Mouse (Mus musculus): ENCODE results near the gene Frmd6. TPM values are rescaled to one million over a fixed set of nuclear protein-coding genes. Genes with fewer than 3 reads are reported as not detected.

Frmd6 gene
- 10.8 and 17.4 TPM in 2 replicates for polyA plus RNA-seq (2014; fragmentation: Nextera tagmentation; extraction: Ambion mirVana)

DNA sequence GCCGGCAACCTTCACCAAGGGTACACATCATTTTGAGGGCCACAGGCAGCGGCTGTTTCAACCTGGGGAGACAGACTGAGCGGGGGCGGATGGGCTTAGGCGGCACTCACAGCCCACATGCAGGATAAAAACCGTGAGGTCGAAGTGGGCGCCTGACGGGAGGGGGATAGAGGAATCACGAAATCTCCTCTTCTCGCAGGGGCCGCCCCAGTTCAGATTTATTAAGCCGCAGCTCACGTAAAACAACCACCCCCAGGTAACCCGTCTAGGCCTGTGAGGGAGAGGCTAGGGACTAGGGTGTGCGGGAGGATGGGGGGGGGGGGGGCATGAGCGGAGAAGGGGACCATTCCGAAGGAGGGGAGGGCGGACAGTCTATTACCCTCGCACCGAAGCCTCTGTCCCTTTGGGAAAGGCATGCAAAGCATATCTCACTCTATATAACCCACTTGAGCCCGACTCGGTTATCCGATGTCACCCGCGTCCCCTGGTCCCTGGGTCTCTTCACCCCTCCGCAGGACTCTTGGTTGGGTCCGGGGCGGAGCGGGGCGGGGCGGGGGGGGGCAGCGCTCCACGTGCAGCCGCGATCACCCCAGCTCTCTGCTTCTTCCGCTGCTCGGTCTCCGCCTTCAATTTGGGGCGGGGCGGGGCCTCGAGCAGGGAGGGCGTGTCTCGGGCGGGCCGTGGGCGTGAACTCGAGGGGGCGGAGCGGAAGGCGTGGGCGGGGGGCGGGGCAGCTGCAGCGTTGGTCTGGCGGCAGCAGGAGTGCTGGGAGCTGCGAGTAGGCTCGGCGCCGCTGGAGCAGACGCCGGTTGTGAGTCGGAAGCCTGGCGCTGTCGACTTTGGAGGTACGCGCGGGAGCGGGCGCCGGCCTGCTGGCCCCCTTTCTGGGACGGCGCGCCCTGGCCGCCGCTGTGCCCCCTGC, at the start of gene Frmd6:
TSS of gene Frmd6 (plus strand) at position 786 of the 922 bp plus-strand sequence.
- WGBS: under 1% methylated on average over 59 of the region's 75 CpGs
- no peaks in the 10 kb centered on the region for H3K9me3 ChIP-seq (ENCODE audit: control insufficient read depth, low read length)

GRCm38 (mm10) chr12:70775609-70776008, 49.7 kb upstream of the Frmd6 start:
- Histone ChIP-seq H3K4me2 (replicated peaks; ENCODE audit: low read depth, low read length) (no peak overlapping the region), H3K27me3 (ENCODE audit: control insufficient read depth, insufficient read depth, low read length) (no peaks in the 10 kb centered on the region), H3K27ac (ENCODE audit: low read depth, low read length) (no peak overlapping the region), H3K9ac (ENCODE audit: low read depth, low read length) (no peak overlapping the region), H3K36me3 (ENCODE audit: control insufficient read depth, insufficient read depth, low read length) (no peaks in the 10 kb centered on the region), H3K4me1 (ENCODE audit: control insufficient read depth, insufficient read depth, low read length) (no peaks in the 10 kb centered on the region), H3K9me3 (ENCODE audit: control insufficient read depth, low read length) (no peaks in the 10 kb centered on the region), H3K4me3 (ENCODE audit: low read length) (no peak overlapping the region)
- ATAC-seq (ENCODE audit: low FRiP score, low TSS enrichment): no peak
- WGBS: 85% methylated on average over 8 of the region's 8 CpGs

More for the DNA sequence above, at the start of gene Frmd6:
- H3K4me2 ChIP-seq (replicated peaks; ENCODE audit: low read depth, low read length): peak within 1 kb of the TSS; percentile 78
- no peaks in the 10 kb centered on the region for H3K27me3 ChIP-seq (ENCODE audit: control insufficient read depth, insufficient read depth, low read length)
- ATAC-seq (ENCODE audit: low FRiP score, low TSS enrichment): peak; percentile 95
- peak within 1 kb of the TSS; percentile 77 for H3K9ac ChIP-seq (ENCODE audit: low read depth, low read length)
- peak within 1 kb of the TSS; percentile 97 for H3K27ac ChIP-seq (ENCODE audit: low read depth, low read length)
- H3K4me1 ChIP-seq (ENCODE audit: control insufficient read depth, insufficient read depth, low read length): peaks cover 9% of the 10 kb centered on the region
- no peaks in the 10 kb centered on the region for H3K36me3 ChIP-seq (ENCODE audit: control insufficient read depth, insufficient read depth, low read length)
- peak within 1 kb of the TSS; percentile 59 for H3K4me3 ChIP-seq (ENCODE audit: low read length)

DNA sequence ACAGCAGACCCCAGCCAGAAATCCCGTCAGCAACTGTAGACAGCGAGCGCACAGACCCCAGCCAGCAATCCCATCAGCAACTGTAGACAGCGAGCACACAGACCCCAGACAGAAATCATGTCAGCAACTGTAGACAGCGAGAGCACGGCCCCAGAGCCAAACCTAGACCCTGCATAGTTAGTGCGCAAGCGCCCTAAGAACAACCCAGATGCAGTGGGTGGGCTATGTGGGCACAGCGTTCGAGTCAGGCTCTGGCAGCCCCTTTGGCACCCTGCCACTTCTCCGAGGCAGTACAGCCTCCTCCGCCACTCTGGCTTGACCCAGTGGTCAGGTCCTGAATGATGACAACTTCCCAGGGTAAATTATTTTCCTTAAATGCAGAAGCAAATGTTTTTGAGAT, 48.6 kb upstream of the Frmd6 start:
- no peaks in the 10 kb centered on the region for H3K4me1 ChIP-seq (ENCODE audit: control insufficient read depth, insufficient read depth, low read length)
- H3K9me3 ChIP-seq (ENCODE audit: control insufficient read depth, low read length): no peaks in the 10 kb centered on the region
- 68% methylated on average over 12 of the region's 12 CpGs for WGBS
- no peak overlapping the region; the same call in 1 of the 2 replicates for H3K4me2 ChIP-seq (replicated peaks; ENCODE audit: low read depth, low read length)
- H3K27me3 ChIP-seq (ENCODE audit: control insufficient read depth, insufficient read depth, low read length): no peaks in the 10 kb centered on the region
- no peak overlapping the region for H3K27ac ChIP-seq (ENCODE audit: low read depth, low read length)
- ATAC-seq (ENCODE audit: low FRiP score, low TSS enrichment): no peak
- no peaks in the 10 kb centered on the region for H3K36me3 ChIP-seq (ENCODE audit: control insufficient read depth, insufficient read depth, low read length)
- H3K4me3 ChIP-seq (ENCODE audit: low read length): no peak overlapping the region
- no peak overlapping the region for H3K9ac ChIP-seq (ENCODE audit: low read depth, low read length)

DNA sequence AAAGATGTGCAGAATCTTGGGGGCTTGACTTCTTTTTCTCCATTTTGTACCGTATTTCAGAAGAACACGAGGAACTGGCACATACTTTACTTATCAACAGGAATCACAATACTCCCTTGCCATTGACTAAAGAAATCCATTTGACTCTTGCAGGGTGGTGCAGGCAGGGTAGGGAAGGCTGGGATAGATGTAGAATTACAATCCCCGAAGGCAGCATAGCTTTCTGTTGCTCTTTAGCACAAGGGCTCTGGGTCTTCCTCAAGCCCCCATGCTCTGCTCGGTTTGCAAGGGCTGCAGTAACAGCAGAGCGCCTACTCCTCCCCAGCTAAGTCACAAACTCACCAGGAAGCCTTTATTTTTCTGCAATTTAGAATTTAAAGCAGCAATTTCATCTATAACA, 47.8 kb upstream of the Frmd6 start:
- H3K4me1 ChIP-seq (ENCODE audit: control insufficient read depth, insufficient read depth, low read length): no peaks in the 10 kb centered on the region
- no peaks in the 10 kb centered on the region for H3K36me3 ChIP-seq (ENCODE audit: control insufficient read depth, insufficient read depth, low read length)
- WGBS: 53% methylated on average over 5 of the region's 5 CpGs
- H3K4me3 ChIP-seq (ENCODE audit: low read length): no peak overlapping the region
- no peak overlapping the region for H3K27ac ChIP-seq (ENCODE audit: low read depth, low read length)
- H3K4me2 ChIP-seq (replicated peaks; ENCODE audit: low read depth, low read length): no peak overlapping the region
- no peak overlapping the region for H3K9ac ChIP-seq (ENCODE audit: low read depth, low read length)
- no peak for ATAC-seq (ENCODE audit: low FRiP score, low TSS enrichment)
- no peaks in the 10 kb centered on the region for H3K9me3 ChIP-seq (ENCODE audit: control insufficient read depth, low read length)
- no peaks in the 10 kb centered on the region for H3K27me3 ChIP-seq (ENCODE audit: control insufficient read depth, insufficient read depth, low read length)

GRCm38 (mm10) chr12:70777866-70778265, 47.4 kb upstream of the Frmd6 start:
- Histone ChIP-seq H3K4me1 (ENCODE audit: control insufficient read depth, insufficient read depth, low read length) (no peaks in the 10 kb centered on the region), H3K4me3 (ENCODE audit: low read length) (no peak overlapping the region), H3K9ac (ENCODE audit: low read depth, low read length) (no peak overlapping the region), H3K4me2 (replicated peaks; ENCODE audit: low read depth, low read length) (no peak overlapping the region), H3K27ac (ENCODE audit: low read depth, low read length) (no peak overlapping the region), H3K27me3 (ENCODE audit: control insufficient read depth, insufficient read depth, low read length) (no peaks in the 10 kb centered on the region), H3K9me3 (ENCODE audit: control insufficient read depth, low read length) (no peaks in the 10 kb centered on the region), H3K36me3 (ENCODE audit: control insufficient read depth, insufficient read depth, low read length) (no peaks in the 10 kb centered on the region)
- no peak for ATAC-seq (ENCODE audit: low FRiP score, low TSS enrichment)

DNA sequence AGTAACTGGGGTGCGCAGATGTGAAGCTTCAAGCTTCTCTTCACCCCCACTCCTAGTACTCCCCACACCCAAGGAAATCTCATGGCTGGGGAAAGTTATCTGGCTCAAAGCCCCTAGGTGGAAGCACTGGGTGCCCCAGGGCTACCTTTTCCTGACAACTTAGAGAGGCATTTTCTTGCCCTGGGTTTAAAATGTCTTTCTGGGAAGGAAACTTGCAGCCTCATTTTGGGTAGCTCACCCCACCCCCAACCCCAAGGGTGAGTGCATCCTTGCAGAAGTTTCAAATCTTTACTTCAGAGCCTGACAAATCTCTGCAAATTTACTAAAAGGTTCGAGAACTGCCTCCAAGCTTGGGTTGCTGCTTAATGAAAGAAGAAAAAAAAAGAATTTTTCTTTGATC, 47.0 kb upstream of the Frmd6 start:
- no peak for ATAC-seq (ENCODE audit: low FRiP score, low TSS enrichment)
- H3K36me3 ChIP-seq (ENCODE audit: control insufficient read depth, insufficient read depth, low read length): no peaks in the 10 kb centered on the region
- H3K9ac ChIP-seq (ENCODE audit: low read depth, low read length): no peak overlapping the region
- no peaks in the 10 kb centered on the region for H3K9me3 ChIP-seq (ENCODE audit: control insufficient read depth, low read length)
- WGBS: 61% methylated on average over 2 of the region's 2 CpGs
- no peak overlapping the region for H3K4me2 ChIP-seq (replicated peaks; ENCODE audit: low read depth, low read length)
- no peak overlapping the region for H3K27ac ChIP-seq (ENCODE audit: low read depth, low read length)
- H3K4me1 ChIP-seq (ENCODE audit: control insufficient read depth, insufficient read depth, low read length): 0 out of 2 replicates have a peak, but pooled peaks cover under 1% of the 10 kb centered on the region
- H3K27me3 ChIP-seq (ENCODE audit: control insufficient read depth, insufficient read depth, low read length): no peaks in the 10 kb centered on the region
- H3K4me3 ChIP-seq (ENCODE audit: low read length): no peak overlapping the region

DNA sequence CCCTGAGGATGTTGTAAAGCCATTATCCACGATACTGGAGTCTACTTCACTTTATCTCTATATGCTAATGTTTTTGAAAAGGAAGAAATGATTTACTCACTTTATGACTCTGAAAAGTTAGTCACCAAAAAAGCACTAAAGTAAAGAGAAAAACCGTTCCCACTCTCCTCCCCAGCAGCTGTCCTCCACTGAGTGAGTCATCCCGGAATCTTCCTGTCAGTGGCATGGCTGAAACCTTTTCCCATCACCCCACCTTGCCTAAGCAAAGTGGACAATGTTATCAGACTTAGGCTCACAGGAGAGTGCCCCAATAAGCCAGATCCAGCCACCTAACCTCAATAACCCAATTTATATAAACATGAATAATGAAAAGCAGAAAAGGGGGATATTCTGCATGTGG, 46.6 kb upstream of the Frmd6 start:
- Histone ChIP-seq H3K9ac (ENCODE audit: low read depth, low read length) (no peak overlapping the region), H3K4me3 (ENCODE audit: low read length) (no peak overlapping the region), H3K36me3 (ENCODE audit: control insufficient read depth, insufficient read depth, low read length) (no peaks in the 10 kb centered on the region), H3K27me3 (ENCODE audit: control insufficient read depth, insufficient read depth, low read length) (no peaks in the 10 kb centered on the region), H3K4me2 (replicated peaks; ENCODE audit: low read depth, low read length) (no peak overlapping the region), H3K27ac (ENCODE audit: low read depth, low read length) (no peak overlapping the region), H3K9me3 (ENCODE audit: control insufficient read depth, low read length) (no peaks in the 10 kb centered on the region), H3K4me1 (ENCODE audit: control insufficient read depth, insufficient read depth, low read length) (0 out of 2 replicates have a peak, but pooled peaks cover 5% of the 10 kb centered on the region)
- no peak for ATAC-seq (ENCODE audit: low FRiP score, low TSS enrichment)
- 39% methylated on average over 3 of the region's 3 CpGs for WGBS

DNA sequence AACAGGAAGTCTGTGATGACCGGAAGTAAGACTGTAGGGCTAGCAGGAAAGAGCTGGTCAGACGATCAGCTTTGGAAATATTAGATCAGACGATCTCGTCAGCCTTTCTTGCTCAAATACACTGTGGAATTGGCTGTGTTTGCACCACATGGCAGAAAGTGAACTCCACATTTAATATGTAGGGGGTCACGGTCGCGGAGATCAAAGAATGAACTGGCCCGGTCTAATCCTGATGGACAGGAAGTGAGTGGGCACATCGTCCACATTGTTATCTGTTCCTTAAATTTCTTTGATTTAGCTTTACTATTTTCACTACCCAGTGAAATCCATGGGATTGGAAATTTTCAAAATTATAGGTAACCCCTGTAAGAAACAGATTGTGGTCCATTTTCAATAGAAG, 42.3 kb upstream of the Frmd6 start:
- Histone ChIP-seq H3K4me2 (replicated peaks; ENCODE audit: low read depth, low read length) (no peak overlapping the region), H3K9me3 (ENCODE audit: control insufficient read depth, low read length) (no peaks in the 10 kb centered on the region), H3K36me3 (ENCODE audit: control insufficient read depth, insufficient read depth, low read length) (no peaks in the 10 kb centered on the region), H3K27ac (ENCODE audit: low read depth, low read length) (no peak overlapping the region), H3K9ac (ENCODE audit: low read depth, low read length) (no peak overlapping the region), H3K4me3 (ENCODE audit: low read length) (no peak overlapping the region), H3K27me3 (ENCODE audit: control insufficient read depth, insufficient read depth, low read length) (no peaks in the 10 kb centered on the region), H3K4me1 (ENCODE audit: control insufficient read depth, insufficient read depth, low read length) (0 out of 2 replicates have a peak, but pooled peaks cover 8% of the 10 kb centered on the region)
- ATAC-seq (ENCODE audit: low FRiP score, low TSS enrichment): no peak
- 47% methylated on average over 9 of the region's 9 CpGs for WGBS

All from kidney, embryonic 14.5 days (tissue).